Mouse (Mus musculus) layer of hippocampus, adult 9-11 months (tissue): ENCODE results near the gene Kdm8.
"Not testable (repeated sequence)": the region's sequence is repeated elsewhere in the genome, so short reads cannot be mapped to it uniquely, and the experiment has no call there.

Experiments used
- DNase-seq: peaks from one replicate; pipeline ENCODE4 v3.0.0; 2022

The Kdm8 gene

DNA sequence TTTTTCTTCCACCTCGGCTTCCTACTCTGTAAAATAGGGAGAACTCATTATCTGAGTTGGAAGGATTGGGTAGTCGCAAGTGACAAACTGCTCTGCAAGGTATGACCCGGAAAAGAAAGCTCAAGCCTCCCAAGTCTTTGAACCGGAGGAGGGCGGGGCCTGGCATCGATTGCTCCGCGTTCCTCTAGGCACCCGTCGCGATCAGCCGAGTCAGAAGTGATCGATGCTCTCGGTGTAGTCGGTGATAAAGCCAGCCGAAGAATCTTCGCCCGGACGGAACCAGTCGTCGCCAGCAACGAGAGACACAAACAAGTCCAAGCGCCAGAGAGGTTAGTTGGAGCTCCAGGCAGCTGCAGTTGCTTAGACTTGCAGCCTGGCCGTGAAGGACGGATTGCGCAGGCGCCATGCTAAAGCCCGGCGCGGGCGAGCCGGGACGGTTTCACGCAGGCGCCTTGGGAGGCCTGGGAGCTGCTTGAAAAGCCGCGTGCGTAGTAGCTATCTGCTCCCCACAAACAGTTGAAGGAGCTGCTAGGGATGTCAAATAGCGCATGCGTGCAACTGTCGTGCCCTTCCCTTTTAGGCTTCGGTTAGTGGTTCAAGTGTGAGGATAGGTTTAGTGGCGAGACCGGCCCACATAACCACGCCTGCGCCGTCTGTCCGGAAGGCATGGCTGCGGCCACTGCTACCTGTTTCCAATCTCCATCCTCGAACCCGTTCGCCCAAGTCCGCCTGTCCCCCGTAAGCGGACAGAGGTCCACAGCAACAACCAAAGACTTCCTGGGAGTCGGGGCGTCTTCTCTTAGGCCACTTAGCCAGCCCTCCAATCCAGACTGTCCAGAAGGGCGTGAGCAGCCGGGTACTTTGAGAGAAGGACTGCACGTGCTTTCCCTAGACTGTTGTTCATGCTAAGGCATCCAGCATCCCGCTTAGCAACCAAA is at the start of gene Kdm8:
Gene Kdm8, plus strand, starts transcription at position 213 of the 938 bp plus-strand sequence.
- DNase-seq: peak; percentile 93

DNA sequence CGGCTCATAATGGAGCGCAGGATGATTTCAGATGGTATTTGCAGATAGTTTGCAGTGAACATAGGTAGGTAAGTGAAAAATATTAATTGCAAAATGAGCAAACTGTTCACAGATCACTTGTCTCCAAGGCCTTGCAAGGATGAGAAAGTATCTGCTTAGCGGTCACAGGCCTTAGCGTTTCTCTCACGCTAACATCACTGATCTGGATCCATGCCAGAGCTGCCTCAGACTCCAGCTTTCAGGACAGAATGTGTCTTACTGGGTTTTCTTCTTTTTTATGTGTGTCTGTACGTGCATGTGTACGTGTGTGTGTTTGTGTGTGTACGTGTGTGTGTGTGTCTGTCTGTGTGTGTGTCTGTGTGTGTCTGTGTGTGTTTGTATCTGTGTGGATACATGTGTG is 46.4 kb upstream of the Kdm8 start:
- no peak for DNase-seq

GRCm38 (mm10) chr7:125398687-125399086 is 45.8 kb upstream of the Kdm8 start:
- DNase-seq: peak; percentile 29

DNA sequence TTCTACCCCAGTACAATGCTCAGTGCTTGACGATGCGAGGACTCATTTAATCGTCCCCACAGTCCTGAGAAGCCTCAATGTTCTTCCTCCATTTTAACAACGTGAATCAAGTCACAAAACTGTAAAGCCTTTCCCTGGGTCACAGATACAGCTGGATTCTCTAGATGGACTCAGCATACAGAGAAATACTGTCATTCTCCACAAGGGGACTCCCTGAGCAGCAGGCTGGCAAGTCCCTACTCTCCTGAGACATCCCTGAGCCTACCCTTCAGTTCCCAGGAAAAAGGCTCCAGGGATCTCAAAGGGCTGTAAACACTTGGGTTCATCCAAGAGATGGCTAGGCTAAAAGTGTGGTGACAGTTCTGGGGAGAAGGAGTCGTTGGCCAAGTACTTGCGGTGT is 37.3 kb upstream of the Kdm8 start:
- no peak for DNase-seq

DNA sequence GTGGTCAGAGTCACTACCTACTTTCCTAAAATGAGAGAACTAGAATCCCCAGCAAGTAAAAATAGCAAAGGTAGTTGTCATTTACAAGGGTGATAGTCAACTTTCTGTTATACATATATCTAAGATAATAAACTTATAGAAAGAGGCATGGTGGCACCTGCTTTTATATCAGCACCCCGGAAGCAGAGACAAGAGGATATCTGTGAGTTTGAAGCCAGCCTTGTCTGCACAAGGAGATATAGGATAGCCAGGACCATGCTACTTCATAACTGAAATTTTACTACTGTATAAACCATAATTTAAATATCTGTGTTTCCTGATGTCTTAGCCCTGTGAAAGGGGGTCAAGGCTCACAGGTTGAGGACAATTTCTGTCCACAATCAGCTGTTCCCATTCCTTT is 29.4 kb upstream of the Kdm8 start:
- DNase-seq: no peak

GRCm38 (mm10) chr7:125415776-125416175 is 28.7 kb upstream of the Kdm8 start:
- no peak for DNase-seq

- no peak for DNase-seq
These were observed 27.7 kb upstream of the Kdm8 start for GRCm38 (mm10) chr7:125416762-125417161.

DNA sequence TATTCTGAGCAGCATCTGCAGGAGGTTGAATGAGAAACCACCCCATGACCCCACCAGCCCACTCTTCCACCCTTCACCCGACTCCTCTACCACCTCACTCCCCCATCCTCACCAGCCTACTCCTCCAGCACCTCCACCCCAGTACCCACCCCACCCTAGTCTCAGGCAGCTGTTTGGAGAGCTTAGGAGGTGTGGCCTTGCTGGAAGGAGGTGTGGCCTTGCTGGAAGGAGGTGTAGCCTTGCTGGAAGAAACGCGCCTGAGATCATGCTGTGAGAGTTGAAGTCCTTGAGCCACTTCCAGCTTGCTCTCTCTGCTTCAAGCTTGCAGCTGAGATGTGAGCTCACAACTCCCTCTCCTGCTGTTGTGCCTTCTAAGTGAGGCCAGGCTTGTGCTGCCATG is 26.1 kb upstream of the Kdm8 start:
- no peak for DNase-seq

- DNase-seq: peak; percentile 13
These were observed 24.3 kb upstream of the Kdm8 start for GRCm38 (mm10) chr7:125420190-125420589.

- no peak for DNase-seq
These were observed 22.6 kb upstream of the Kdm8 start for GRCm38 (mm10) chr7:125421911-125422310.

DNA sequence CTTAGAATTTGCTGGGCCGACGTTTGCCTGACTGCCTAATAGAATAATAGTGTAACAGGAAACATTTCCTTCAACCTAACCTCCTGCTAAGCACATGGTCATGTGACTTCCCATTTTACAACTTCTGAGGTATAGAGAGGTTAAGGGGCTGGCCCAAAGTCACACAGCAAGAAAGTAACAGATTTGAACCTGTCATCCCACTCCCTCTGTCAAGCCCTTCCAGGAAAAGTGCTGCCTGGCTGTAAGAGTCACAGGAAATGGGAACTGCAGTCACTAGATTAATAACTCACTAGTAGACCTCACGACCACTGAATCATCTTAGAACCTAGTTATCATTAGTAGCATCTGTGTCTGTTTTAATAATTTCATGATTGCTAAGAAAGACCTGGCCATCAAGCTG is 21.4 kb upstream of the Kdm8 start:
- DNase-seq: no peak

DNA sequence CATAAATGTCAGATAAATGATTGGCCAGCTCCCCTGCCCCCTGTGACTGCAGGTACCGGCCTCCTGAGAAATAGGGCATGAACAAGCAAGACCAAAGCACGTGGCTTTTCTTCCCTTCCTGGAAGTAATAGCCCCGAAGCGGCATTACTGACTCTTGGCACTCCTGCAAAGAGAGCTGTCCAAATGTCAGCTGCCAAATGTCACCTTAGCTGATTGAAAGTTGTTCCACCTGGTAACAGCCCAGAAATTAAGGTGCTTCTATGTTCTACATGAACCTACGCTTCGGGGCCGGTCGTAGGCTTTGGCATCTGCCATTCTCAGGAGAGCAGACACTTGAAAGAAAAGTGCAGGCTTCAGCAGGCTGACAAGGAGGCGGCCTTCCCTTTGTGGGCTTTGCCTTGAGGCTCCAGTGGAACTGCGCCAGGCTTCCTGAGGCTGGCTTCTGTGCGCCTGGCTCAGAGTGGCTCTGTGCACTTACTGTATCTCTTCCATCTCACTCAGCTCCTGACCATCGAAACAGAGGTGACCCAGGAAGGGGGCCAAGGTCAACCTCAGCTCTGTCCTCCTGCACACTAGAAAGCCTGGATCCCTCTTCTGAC is 16.9 kb upstream of the Kdm8 start:
- DNase-seq: no peak

DNA sequence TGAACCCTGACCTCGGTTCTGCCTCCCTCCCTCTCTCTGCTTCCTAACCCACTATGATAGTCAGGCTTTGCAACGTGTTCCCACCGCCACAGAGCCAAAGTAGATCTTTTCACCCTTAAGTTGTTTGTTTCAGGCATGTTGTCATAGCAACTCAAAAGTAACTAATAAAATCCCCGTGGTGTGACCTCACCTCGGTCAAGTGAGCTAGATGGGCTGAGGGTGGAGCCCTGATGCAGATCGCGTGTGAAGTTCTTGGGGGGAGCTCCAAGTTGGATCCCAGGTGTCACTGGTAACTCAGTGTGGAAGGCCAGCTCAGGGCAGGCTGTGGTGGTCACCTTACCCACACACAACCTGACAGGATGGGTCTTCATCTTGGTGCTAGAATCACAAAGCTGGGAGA is 16.1 kb upstream of the Kdm8 start:
- no peak for DNase-seq

GRCm38 (mm10) chr7:125428816-125429500 is 15.5 kb upstream of the Kdm8 start:
- DNase-seq: not testable (repeated sequence)

GRCm38 (mm10) chr7:125430170-125430842 is 14.2 kb upstream of the Kdm8 start:
- DNase-seq: no peak

- DNase-seq: no peak
These were observed 10.6 kb upstream of the Kdm8 start for GRCm38 (mm10) chr7:125433874-125434273.

- no peak for DNase-seq
These were observed 9.7 kb upstream of the Kdm8 start for GRCm38 (mm10) chr7:125434666-125435290.

GRCm38 (mm10) chr7:125442323-125442722 is 2.2 kb upstream of the Kdm8 start:
- no peak for DNase-seq

- DNase-seq: no peak
These were observed 406 bp upstream of the Kdm8 start for GRCm38 (mm10) chr7:125444076-125444463.

DNA sequence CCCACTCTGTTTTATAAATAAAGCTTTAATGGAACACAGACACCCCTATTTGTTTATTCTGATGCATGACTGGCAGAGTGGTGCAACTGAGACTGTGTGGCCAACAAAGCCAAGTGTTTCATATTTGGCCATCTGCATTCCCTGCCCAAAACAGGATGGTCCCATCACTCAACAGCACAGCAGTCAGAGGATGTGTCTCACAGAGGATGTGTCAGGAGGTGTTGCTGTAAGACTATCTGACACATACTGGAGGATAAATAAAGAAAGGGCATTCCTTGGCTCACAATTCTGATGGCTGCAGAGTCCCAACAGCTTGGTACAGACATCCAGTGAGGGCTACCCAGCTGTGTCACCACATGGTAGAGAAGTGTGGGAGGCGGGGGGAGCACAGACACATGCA is 6.2 kb downstream of the Kdm8 start:
- DNase-seq: no peak

DNA sequence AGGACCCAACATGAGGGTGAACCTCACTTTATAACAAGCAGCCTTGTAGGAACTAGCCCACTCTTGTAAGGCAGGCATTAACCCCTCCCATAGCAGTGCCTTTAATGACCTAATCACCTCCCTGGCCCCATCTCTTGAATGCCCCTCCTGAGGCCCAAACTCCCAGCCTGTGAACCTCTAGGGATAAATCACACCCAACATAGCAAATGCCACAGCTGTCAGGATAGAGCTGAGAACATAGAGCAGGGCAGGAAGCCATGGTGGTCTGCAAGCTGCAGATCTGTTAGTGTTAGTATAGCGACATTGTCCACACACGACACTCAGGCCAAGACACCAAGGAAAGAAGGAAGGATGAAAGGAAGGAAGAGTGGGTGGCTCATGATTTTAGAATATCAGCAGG is 6.6 kb downstream of the Kdm8 start:
- no peak for DNase-seq

GRCm38 (mm10) chr7:125453671-125454070 is 9.2 kb downstream of the Kdm8 start:
- DNase-seq: no peak

- DNase-seq: no peak
These were observed 17.7 kb downstream of the Kdm8 start for GRCm38 (mm10) chr7:125462200-125462599.
